Mouse (Mus musculus): Measurements from ENCODE around the gene Mns1. TPM values are rescaled to one million over a fixed set of nuclear protein-coding genes. Genes with fewer than 3 reads are reported as not detected.
"Not testable (repeated sequence)": the region's sequence is repeated elsewhere in the genome, so short reads cannot be mapped to it uniquely, and the experiment has no call there.

Mns1 gene
- total RNA-seq, 4 experiments from 2014 or later = 0.05 to 0.16 (median 0.08) TPM; not detected in 1

GRCm38 (mm10) chr9:72425300-72425850, 12.4 kb upstream of the Mns1 start:
- no peak for DNase-seq (ENCODE audit: low spot score in 2 of 2)

GRCm38 (mm10) chr9:72427861-72428260, 9.9 kb upstream of the Mns1 start:
- no peak for DNase-seq (ENCODE audit: low spot score in 2 of 2)

GRCm38 (mm10) chr9:72434876-72435275, 2.9 kb upstream of the Mns1 start:
- DNase-seq (ENCODE audit: low spot score in 2 of 2) = no peak

- DNase-seq (ENCODE audit: low spot score in 2 of 2) = no peak
Measured at GRCm38 (mm10) chr9:72438749-72439148, 938 bp downstream of the Mns1 start.

- no peak for DNase-seq (ENCODE audit: low spot score in 2 of 2)
Measured at GRCm38 (mm10) chr9:72440358-72440757, 2.5 kb downstream of the Mns1 start.

- DNase-seq (ENCODE audit: low spot score in 2 of 2) = no peak
Measured at GRCm38 (mm10) chr9:72440948-72441926, 3.4 kb downstream of the Mns1 start.

- DNase-seq (ENCODE audit: low spot score in 2 of 2) = no peak
Measured at GRCm38 (mm10) chr9:72441927-72442715, 4.3 kb downstream of the Mns1 start.

GRCm38 (mm10) chr9:72448026-72448425, 10.2 kb downstream of the Mns1 start:
- DNase-seq (ENCODE audit: low spot score in 2 of 2) = peak; percentile 17 to 40

GRCm38 (mm10) chr9:72449367-72449766, 11.6 kb downstream of the Mns1 start:
- DNase-seq (ENCODE audit: low spot score in 2 of 2) = peak in 1 of 2 experiments; percentile 18

- no peak for DNase-seq (ENCODE audit: low spot score in 2 of 2)
Measured at GRCm38 (mm10) chr9:72449841-72450240, 12.0 kb downstream of the Mns1 start.

GRCm38 (mm10) chr9:72450363-72450762, 12.6 kb downstream of the Mns1 start:
- no peak for DNase-seq (ENCODE audit: low spot score in 2 of 2)

- no peak for DNase-seq (ENCODE audit: low spot score in 2 of 2)
Measured at GRCm38 (mm10) chr9:72451111-72451510, 13.3 kb downstream of the Mns1 start.

GRCm38 (mm10) chr9:72454281-72454680, 16.5 kb downstream of the Mns1 start:
- DNase-seq (ENCODE audit: low spot score in 2 of 2) = not testable (repeated sequence)

- DNase-seq (ENCODE audit: low spot score in 2 of 2) = no peak
Measured at GRCm38 (mm10) chr9:72456374-72456773, 18.6 kb downstream of the Mns1 start.

GRCm38 (mm10) chr9:72458233-72458632, 20.4 kb downstream of the Mns1 start:
- peak; percentile 36 to 44 for DNase-seq (ENCODE audit: low spot score in 2 of 2)

- DNase-seq (ENCODE audit: low spot score in 2 of 2) = no peak
Measured at GRCm38 (mm10) chr9:72459703-72460102, 21.9 kb downstream of the Mns1 start.

- DNase-seq (ENCODE audit: low spot score in 2 of 2) = no peak
Measured at GRCm38 (mm10) chr9:72460767-72461166, 23.0 kb downstream of the Mns1 start.

GRCm38 (mm10) chr9:72462427-72462826, 24.6 kb downstream of the Mns1 start:
- no peak for DNase-seq (ENCODE audit: low spot score in 2 of 2)

- no peak for DNase-seq (ENCODE audit: low spot score in 2 of 2)
Measured at GRCm38 (mm10) chr9:72464806-72465205, 27.0 kb downstream of the Mns1 start.

GRCm38 (mm10) chr9:72465754-72466181, 28.0 kb downstream of the Mns1 start:
- no peak for DNase-seq (ENCODE audit: low spot score in 2 of 2)

- DNase-seq (ENCODE audit: low spot score in 2 of 2) = no peak
Measured at GRCm38 (mm10) chr9:72467551-72468407, 30.0 kb downstream of the Mns1 start.

All from gastrocnemius, adult 8-10 months (tissue).